Mouse (Mus musculus): ENCODE measurements at regions not wholly inside any gene's neighbourhood (a gene's known extent, or its start where the extent isn't known, plus 50 kb on each side); places are given as distances from the start of the nearest gene placed in this dataset.
A peak's percentile ranks its signal among the peaks of the same experiment; 100 is the strongest.

GRCm38 (mm10) chr7:59080109-59080508, 148.4 kb upstream of the Ube3a start:
- H3K27me3 ChIP-seq (ENCODE audit: control insufficient read depth, insufficient read depth, low read length), result no peaks in the 10 kb centered on the region
- no peaks in the 10 kb centered on the region for H3K79me2 ChIP-seq (replicated peaks; ENCODE audit: control insufficient read depth, insufficient read depth, low read length)
- no peak for DNase-seq
- no peaks in the 10 kb centered on the region for H3K36me3 ChIP-seq (ENCODE audit: control insufficient read depth, insufficient read depth, low read length)
- no peaks in the 10 kb centered on the region for H3K4me1 ChIP-seq (ENCODE audit: control insufficient read depth, insufficient read depth, low read length)
- intact Hi-C loops (cut with DNase I), result no loop called here
- H3K4me3 ChIP-seq, result no peak overlapping the region
- H3K27ac ChIP-seq, result no peak overlapping the region
- TF ChIP-seq POLR2A (IDR thresholded peaks at IDR 0.05; ENCODE audit: insufficient read depth, low read depth, low read length) (no peak), CTCF (IDR thresholded peaks at IDR 0.05) (peak; percentile 68)
- WGBS, result 53% methylated on average over 7 of the region's 7 CpGs
- H3K9ac ChIP-seq (ENCODE audit: low read depth, low read length), result no peak overlapping the region
